In genomic region chr4:12659084-12659483, GRCm38 (mm10) we compare ENCODE assay signal across 17 mouse cellular contexts.
"Had no signal": no experiment of that assay in that cellular context is flagged by ENCODE, and none has a peak within 500 bp of the region (broad histone marks: within the 10 kb centered on the region; RNA-seq: fewer than 3 reads in every experiment).

No protein-coding gene starts in this region.

- H3K9me3 ChIP-seq: liver, embryonic 12.5 days; midbrain, embryonic 12.5 days; neural tube, embryonic 13.5 days; neural tube, embryonic 15.5 days had no signal

- H3K27ac ChIP-seq: liver, embryonic 12.5 days; liver, embryonic 14.5 days; neural tube, embryonic 13.5 days; neural tube, embryonic 15.5 days had no signal

- H3K9ac ChIP-seq: liver, embryonic 12.5 days; liver, embryonic 14.5 days; lung, embryonic 14.5 days; midbrain, embryonic 12.5 days; neural tube, embryonic 13.5 days; neural tube, embryonic 15.5 days had no signal

- H3K36me3 ChIP-seq: liver, embryonic 12.5 days; midbrain, embryonic 12.5 days; neural tube, embryonic 13.5 days; neural tube, embryonic 15.5 days had no signal

- H3K27me3 ChIP-seq: liver, embryonic 12.5 days; midbrain, embryonic 12.5 days; neural tube, embryonic 13.5 days; neural tube, embryonic 15.5 days had no signal

- ATAC-seq: liver, embryonic 12.5 days had no signal

- DNase-seq: lung, adult 18-20 months; lung, postnatal 10 days; lung, postnatal 4 days; right cerebral cortex, adult 18-20 months; right cerebral cortex, postnatal 25 days; right cerebral cortex, postnatal 4 days; spleen, adult 18-20 months; thymus, adult 18-20 months; thymus, postnatal 14 days; thymus, postnatal 36 days had no signal

- H3K4me1 ChIP-seq: liver, embryonic 12.5 days had no signal

- H3K4me3 ChIP-seq: liver, embryonic 12.5 days; midbrain, embryonic 12.5 days; myocyte; neural tube, embryonic 13.5 days; neural tube, embryonic 15.5 days had no signal

- H3K4me2 ChIP-seq: liver, embryonic 12.5 days; lung, embryonic 14.5 days; midbrain, embryonic 12.5 days; neural tube, embryonic 13.5 days; neural tube, embryonic 15.5 days had no signal
